Mouse (Mus musculus) left cerebral cortex, adult 18-20 months (tissue): ENCODE data around the gene Slc38a1. TPM values are rescaled to one million over a fixed set of nuclear protein-coding genes. Genes with fewer than 3 reads are reported as not detected.

Experiments used
- DNase-seq, 2 experiments: peaks; one replicate each; pipeline ENCODE4 v3.0.0; 2021 to 2022; ENCODE audit warnings: low spot score in 2 of 2, mixed read lengths in 1 of 2
- total RNA-seq, 2 experiments: library from RNA; stranded (reverse); gene quantifications; 2 replicates each; pipeline ENCODE4 v1.2.3; 2021

The Slc38a1 gene
- total RNA-seq, 2 experiments from 2014 or later = 112 to 114 TPM

DNA sequence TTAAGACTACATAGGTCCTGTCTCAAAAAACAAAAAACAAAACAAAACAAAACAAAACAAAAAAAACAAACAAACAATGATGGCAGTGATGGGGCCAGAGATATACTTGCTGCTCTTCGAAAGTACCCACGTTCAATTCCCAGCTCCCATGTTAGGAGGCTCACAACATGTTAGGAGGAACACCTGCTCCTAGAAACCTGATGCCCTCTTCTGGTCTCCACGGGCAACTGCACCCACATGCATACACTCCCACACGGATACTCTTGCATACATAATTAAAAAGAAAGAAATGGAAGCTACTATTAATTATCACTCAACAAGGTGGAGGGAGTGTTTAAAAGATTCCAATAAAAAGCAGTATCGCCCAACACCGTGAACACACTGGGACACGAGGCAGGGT is 20.3 kb downstream of the Slc38a1 start:
- DNase-seq = no peak

GRCm38 (mm10) chr15:96621686-96622085 is 21.0 kb downstream of the Slc38a1 start:
- no peak for DNase-seq

GRCm38 (mm10) chr15:96617555-96617954 is 25.2 kb downstream of the Slc38a1 start:
- DNase-seq = no peak

- no peak for DNase-seq
Observed at GRCm38 (mm10) chr15:96608671-96609070, 34.0 kb downstream of the Slc38a1 start.

GRCm38 (mm10) chr15:96607422-96607821 is 35.3 kb downstream of the Slc38a1 start:
- DNase-seq = no peak

GRCm38 (mm10) chr15:96604282-96604681 is 38.4 kb downstream of the Slc38a1 start:
- DNase-seq = peak; percentile 12 to 24

DNA sequence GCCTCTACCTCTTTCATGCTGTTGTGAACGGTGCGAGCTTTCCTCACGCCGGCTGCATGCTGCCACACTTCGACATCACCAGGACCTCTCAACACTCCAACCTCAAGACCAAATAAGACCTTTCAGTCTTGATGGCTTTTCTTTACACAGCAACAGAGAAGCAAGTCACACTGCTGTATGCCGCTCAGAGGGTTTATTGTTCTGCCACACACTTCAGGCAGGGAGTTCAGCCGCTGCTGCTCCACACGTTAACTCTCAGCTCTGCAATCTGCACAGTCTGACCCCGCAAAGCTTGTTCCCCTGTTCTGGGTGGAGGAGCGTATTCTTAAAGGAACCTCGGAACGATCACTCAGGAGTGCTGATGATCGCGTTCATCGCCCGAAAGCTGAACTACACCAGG is 40.7 kb downstream of the Slc38a1 start:
- no peak for DNase-seq

- DNase-seq = no peak
Observed at GRCm38 (mm10) chr15:96599852-96600781, 42.6 kb downstream of the Slc38a1 start.

DNA sequence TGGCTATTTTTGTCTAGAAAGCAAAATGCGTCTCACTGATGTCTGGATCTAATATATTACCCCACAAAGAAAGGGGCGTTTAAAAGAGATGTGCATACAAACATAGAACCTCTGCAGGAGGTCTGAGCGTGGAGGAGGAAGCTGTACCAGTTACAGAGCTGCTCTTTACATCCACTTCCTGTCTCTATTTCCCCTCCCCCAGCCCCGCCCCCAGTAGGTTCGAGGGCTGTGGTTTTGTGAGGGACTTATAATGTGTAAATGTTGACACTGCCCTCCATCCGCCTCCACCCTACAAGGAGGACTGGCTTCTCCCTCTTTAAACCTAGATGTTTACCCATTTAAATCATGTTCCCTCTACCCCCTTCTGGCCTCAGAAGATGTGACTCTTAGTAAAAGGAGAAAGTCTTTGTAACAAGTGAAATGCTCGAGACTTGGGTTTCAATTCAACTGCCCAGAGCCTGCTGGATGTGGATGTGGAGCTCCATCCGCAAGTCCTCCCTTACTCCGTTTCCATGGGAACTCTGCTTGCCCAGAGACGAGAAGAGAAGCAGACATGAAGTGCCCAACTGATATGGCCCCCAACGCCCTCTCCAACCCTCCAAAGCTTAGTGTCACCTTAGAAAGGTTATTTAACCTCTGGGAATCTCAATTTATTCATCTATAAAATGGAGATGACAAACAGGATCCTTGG is 43.7 kb downstream of the Slc38a1 start:
- DNase-seq = no peak

- DNase-seq = no peak
Observed at GRCm38 (mm10) chr15:96597116-96597515, 45.6 kb downstream of the Slc38a1 start.

DNA sequence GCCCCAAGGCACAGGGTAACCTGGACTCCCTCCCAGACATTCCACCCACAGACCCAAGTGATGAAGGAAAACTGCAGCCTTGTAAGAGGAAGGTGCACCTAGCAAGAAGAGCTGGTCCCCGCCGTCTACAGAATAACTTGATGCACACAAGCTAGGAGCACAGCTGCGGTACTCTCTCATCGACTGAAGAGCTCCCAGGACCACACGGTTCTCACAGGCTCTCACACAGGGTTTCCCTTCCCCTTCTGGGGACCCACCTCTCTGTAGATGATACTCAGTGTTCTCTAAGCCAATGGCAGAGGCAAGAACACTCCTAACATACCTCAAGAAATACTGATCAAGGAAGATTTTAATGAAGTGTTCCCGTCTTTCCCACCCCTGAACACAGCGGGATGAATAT is 48.4 kb downstream of the Slc38a1 start:
- DNase-seq = no peak

- DNase-seq = no peak
Observed at GRCm38 (mm10) chr15:96593866-96594265, 48.8 kb downstream of the Slc38a1 start.

- DNase-seq = no peak
Observed at GRCm38 (mm10) chr15:96593457-96593856, 49.3 kb downstream of the Slc38a1 start.

DNA sequence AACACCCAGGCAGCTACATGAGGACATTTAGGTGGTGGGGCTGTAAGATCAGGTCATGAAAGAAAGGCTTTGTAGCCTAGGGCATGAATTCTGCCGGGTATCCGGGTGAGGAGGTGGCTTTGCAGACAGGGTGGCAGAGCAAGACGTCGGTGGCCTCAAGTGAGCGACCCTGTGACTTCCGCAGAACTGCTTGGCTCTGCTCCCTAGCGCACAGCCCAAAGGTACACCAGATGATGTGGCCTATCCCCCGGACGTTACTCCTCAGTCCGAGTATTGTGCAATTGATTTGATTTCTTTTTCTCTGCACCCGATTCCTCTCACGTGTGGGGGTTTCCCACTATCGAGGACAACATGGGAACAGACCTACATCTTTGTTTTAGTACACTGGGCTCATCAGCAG is 49.7 kb downstream of the Slc38a1 start:
- no peak for DNase-seq

GRCm38 (mm10) chr15:96591876-96592417 is 50.8 kb downstream of the Slc38a1 start:
- no peak for DNase-seq

- no peak for DNase-seq
Observed at GRCm38 (mm10) chr15:96588996-96589657, 53.6 kb downstream of the Slc38a1 start.

DNA sequence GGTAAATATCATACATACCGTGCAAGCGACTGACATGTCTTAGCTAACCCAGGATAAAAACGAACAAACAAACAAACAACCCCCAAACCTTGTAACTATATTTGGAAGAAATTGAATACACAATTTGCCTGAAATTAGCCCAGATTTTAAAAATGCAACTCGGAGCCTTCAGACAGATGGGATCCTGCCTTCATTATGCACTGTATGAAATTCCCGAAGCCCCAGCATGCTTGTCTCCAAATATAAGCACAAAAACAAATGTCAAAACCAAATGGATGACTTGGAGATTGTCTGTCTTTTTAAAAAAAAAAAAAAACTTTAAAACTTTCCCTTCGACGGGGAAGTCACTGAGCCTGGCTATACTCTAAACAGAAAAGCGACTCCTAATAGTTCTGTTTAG is 54.7 kb downstream of the Slc38a1 start:
- no peak for DNase-seq

- DNase-seq = no peak
Observed at GRCm38 (mm10) chr15:96583371-96584008, 59.2 kb downstream of the Slc38a1 start.

GRCm38 (mm10) chr15:96576998-96577397 is 65.7 kb downstream of the Slc38a1 start:
- no peak for DNase-seq

DNA sequence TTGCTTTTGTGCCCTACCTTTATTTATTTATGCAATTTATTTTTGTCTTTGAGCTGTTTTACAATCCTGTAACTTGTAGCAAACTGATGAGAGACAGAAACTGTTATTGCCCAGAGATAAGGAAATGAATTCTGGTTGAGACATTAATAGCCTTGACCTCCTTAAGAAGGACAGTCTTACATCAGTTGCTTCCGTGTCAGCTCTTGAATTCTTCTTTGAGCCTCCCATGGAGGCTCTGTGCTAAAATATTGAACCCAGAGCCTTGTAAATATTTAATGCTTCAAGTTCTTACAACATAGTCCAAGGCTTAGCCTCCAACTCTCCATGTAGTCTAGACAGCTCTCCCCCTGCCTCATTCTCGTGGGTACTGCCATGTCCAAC is 73.7 kb downstream of the Slc38a1 start:
- no peak for DNase-seq
